Mouse (Mus musculus): Measurements from ENCODE around the gene Manea.
A peak's percentile ranks its signal among the peaks of the same experiment; 100 is the strongest.
"Not testable (repeated sequence)": the region's sequence is repeated elsewhere in the genome, so short reads cannot be mapped to it uniquely, and the experiment has no call there.

The Manea gene

GRCm38 (mm10) chr4:26346443-26347106 lies at the start of gene Manea:
Manea (minus strand) TSS chr4:26346891.
- DNase-seq (ENCODE audit: low spot score), result peak; percentile 89

- DNase-seq (ENCODE audit: low spot score), result no peak
Measured at GRCm38 (mm10) chr4:26354616-26355015, 7.9 kb upstream of the Manea start.

GRCm38 (mm10) chr4:26353643-26354231 lies 7.0 kb upstream of the Manea start:
- no peak for DNase-seq (ENCODE audit: low spot score)

- no peak for DNase-seq (ENCODE audit: low spot score)
Measured at GRCm38 (mm10) chr4:26347239-26347638, 548 bp upstream of the Manea start.

GRCm38 (mm10) chr4:26345741-26346442 lies 799 bp downstream of the Manea start:
- DNase-seq (ENCODE audit: low spot score), result no peak

GRCm38 (mm10) chr4:26345080-26345479 lies 1.6 kb downstream of the Manea start:
- no peak for DNase-seq (ENCODE audit: low spot score)

GRCm38 (mm10) chr4:26342346-26342745 lies 4.3 kb downstream of the Manea start:
- DNase-seq (ENCODE audit: low spot score), result no peak

GRCm38 (mm10) chr4:26338604-26339003 lies 8.1 kb downstream of the Manea start:
- no peak for DNase-seq (ENCODE audit: low spot score)

- DNase-seq (ENCODE audit: low spot score), result no peak
Measured at GRCm38 (mm10) chr4:26336563-26336962, 10.1 kb downstream of the Manea start.

- not testable (repeated sequence) for DNase-seq (ENCODE audit: low spot score)
Measured at GRCm38 (mm10) chr4:26304731-26305130, 42.0 kb downstream of the Manea start.

- DNase-seq (ENCODE audit: low spot score), result no peak
Measured at GRCm38 (mm10) chr4:26277112-26277716, 69.5 kb downstream of the Manea start.

GRCm38 (mm10) chr4:26276264-26276663 lies 70.4 kb downstream of the Manea start:
- DNase-seq (ENCODE audit: low spot score), result no peak

- DNase-seq (ENCODE audit: low spot score), result no peak
Measured at GRCm38 (mm10) chr4:26275769-26276168, 70.9 kb downstream of the Manea start.
